Mouse (Mus musculus) embryonic facial prominence, embryonic 13.5 days (tissue): ENCODE measurements around the gene Kat8. TPM values are rescaled to one million over a fixed set of nuclear protein-coding genes. Genes with fewer than 3 reads are reported as not detected.
"Not testable (repeated sequence)": the region's sequence is repeated elsewhere in the genome, so short reads cannot be mapped to it uniquely, and the experiment has no call there.

Source experiments
- ATAC-seq: fragments of 200-750 bp; cut with Nextera tagmentation; 2 replicates; pipeline ENCODE4 v1.8.0; 2017; ENCODE audit warnings: low read depth; ENCODE audit not compliant: insufficient number of reproducible peaks, insufficient read depth, low FRiP score, low TSS enrichment
- H3K27ac ChIP-seq: fragments of 300-500 bp; sonication (generic); 2 replicates; pipeline ENCODE4 v1.5.1; 2015; ENCODE audit warnings: moderate library complexity, mild to moderate bottlenecking, inconsistent platforms
- H3K27me3 ChIP-seq: fragments of 300-500 bp; sonication (generic); 2 replicates; pipeline ENCODE4 v1.6.1; 2015; ENCODE audit warnings: mild to moderate bottlenecking, inconsistent platforms
- H3K36me3 ChIP-seq: fragments of 300-500 bp; sonication (generic); 2 replicates; pipeline ENCODE4 v1.6.1; 2015; ENCODE audit warnings: mild to moderate bottlenecking, inconsistent platforms
- H3K4me1 ChIP-seq: fragments of 300-500 bp; sonication (generic); 2 replicates; pipeline ENCODE4 v1.6.1; 2015; ENCODE audit warnings: inconsistent platforms
- H3K4me2 ChIP-seq: fragments of 300-500 bp; sonication (generic); 2 replicates; pipeline ENCODE4 v1.6.1; 2015; ENCODE audit warnings: moderate library complexity, mild to moderate bottlenecking, inconsistent platforms
- H3K4me3 ChIP-seq: fragments of 300-500 bp; sonication (generic); 2 replicates; pipeline ENCODE4 v1.5.1; 2015; ENCODE audit warnings: mild to moderate bottlenecking, inconsistent platforms
- H3K9ac ChIP-seq: fragments of 300-500 bp; sonication (generic); 2 replicates; pipeline ENCODE4 v1.6.1; 2015; ENCODE audit warnings: mild to moderate bottlenecking, inconsistent platforms
- H3K9me3 ChIP-seq: fragments of 300-500 bp; sonication (generic); 2 replicates; pipeline ENCODE4 v1.6.1; 2016; ENCODE audit warnings: inconsistent platforms
- WGBS: fragments of 180-500 bp; shearing (Covaris S2); methylation state at CpG from one replicate; pipeline ENCODE4 v1.1.7; 2015; ENCODE audit warnings: mixed read lengths; 5-methylcytosine and 5-hydroxymethylcytosine counted together
- polyA plus RNA-seq: library from polyadenylated mRNA; unstranded; fragments of >200 nt; fragmentation: Nextera tagmentation; extraction: Ambion mirVana; gene quantifications from 2 replicates; pipeline ENCODE4 v1.2.1, GENCODE M21; 2015

Gene Kat8
- polyA plus RNA-seq, 1 experiment from 2014 or later = 45.6 TPM

DNA sequence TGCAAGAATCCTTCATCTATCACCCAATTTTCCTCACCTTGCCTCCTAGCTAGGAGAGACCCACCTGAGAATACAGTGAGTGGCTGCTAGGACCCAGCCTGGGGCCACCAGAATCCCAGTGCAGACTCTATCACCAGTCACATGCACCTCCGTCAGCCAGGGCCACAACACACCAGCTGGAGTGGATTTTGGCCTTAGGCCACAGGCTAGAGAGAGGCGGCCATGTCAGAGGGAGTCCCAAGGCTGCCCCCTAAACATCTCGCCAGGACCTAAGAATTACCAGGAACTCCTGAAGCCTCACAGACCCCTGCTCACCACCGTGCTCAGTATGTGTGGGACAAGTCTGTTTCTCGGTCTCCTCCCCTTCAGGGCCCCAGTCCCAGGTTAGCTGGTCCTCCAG lies 21.8 kb downstream of the Kat8 start:
- Histone ChIP-seq H3K4me2 (0 out of 2 replicates have a peak overlapping the region, but pooled peaks have one; percentile 89), H3K4me3 (no peak overlapping the region), H3K27me3 (peaks cover 21% of the 10 kb centered on the region), H3K4me1 (peaks cover 35% of the 10 kb centered on the region), H3K36me3 (no peaks in the 10 kb centered on the region), H3K27ac (no peak overlapping the region), H3K9ac (peak overlapping the region; percentile 54; the same call in 1 of the 2 replicates), H3K9me3 (no peaks in the 10 kb centered on the region)
- ATAC-seq = no peak
- 84% methylated on average over 5 of the region's 5 CpGs for WGBS

DNA sequence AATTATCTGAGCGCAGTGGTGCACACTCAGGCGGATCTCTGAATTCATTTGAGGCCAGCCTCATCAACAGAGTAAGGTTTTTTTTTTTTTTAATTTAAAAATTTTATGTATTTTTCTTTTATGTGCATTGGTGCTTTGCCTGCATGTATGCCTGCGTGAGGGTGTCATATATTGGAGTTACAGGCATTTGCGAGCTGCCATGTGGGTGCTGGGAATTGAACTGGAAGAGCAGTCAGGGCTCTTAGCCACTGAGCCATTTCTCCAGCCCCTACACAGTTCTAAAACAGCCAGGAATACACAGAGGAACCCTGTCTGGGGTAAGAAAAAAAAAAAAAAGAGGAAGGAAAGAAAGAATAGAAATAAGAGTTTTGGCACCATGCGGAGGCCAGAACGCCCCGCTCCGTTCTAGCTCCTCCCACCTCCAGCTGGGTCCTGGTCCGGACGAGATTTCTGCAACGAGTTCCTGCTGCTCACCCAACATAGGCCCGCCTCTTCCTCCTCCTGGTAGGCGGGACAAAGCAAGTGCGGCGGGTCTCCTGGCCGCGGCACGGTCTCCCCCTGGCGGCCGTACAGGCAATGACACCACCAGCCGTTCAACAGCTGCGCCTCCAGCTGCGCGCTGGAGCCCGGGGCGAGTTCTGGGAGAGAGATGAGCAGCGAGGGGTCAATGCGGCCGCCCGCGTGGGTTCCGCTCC lies 22.9 kb downstream of the Kat8 start:
- peaks cover 10% of the 10 kb centered on the region for H3K27me3 ChIP-seq
- peak overlapping the region; percentile 85 for H3K9ac ChIP-seq
- no peaks in the 10 kb centered on the region for H3K36me3 ChIP-seq
- H3K4me3 ChIP-seq = peak overlapping the region; percentile 76
- H3K4me2 ChIP-seq = peak overlapping the region; percentile 89
- H3K9me3 ChIP-seq = no peaks in the 10 kb centered on the region
- peaks cover 28% of the 10 kb centered on the region for H3K4me1 ChIP-seq
- WGBS = 6% methylated on average over 32 of the region's 32 CpGs
- ATAC-seq = peak; percentile 88
- peak overlapping the region; percentile 83 for H3K27ac ChIP-seq

- Histone ChIP-seq H3K4me1 (peaks cover 28% of the 10 kb centered on the region), H3K4me2 (peak overlapping the region; percentile 89), H3K9ac (peak overlapping the region; percentile 85), H3K9me3 (no peaks in the 10 kb centered on the region), H3K27ac (peak overlapping the region; percentile 83), H3K4me3 (peak overlapping the region; percentile 76), H3K36me3 (no peaks in the 10 kb centered on the region), H3K27me3 (peaks cover 4% of the 10 kb centered on the region; the same call in 1 of the 2 replicates)
- WGBS = under 1% methylated on average over 38 of the region's 38 CpGs
- no peak; the same call in 1 of the 2 replicates for ATAC-seq
Measured at GRCm38 (mm10) chr7:127935748-127936159, 23.4 kb downstream of the Kat8 start.

DNA sequence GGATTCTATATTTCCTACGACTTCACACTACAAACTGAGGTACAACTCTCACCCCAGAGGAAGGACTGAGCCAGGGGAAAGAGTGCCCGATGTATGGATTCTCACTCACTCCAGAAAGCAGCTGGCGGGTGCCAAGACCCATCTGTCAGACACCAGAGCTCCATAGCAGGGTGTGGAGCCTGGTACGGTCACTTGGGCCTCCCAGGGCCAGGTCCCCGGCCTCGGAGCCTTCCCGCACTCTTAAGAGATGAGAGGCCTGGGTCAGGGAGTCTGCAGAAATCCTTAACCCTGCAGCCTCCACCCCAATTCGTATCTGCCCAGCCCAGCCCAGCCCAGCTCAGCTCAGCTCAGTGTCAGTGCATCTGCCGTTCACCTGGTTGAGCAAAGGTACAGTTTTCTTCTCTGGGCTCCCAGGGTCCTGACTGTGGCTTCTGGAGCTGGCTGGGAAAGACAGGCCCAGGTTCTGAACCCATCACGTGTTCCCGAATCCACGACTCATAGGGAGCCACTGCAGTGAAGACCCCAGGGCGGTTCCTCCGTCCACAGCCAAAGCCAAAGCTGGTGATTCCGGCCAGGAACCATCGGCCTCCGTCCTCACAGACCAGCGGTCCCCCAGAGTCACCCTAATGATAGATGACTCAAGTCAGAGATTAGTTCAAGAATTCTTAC lies 24.0 kb downstream of the Kat8 start:
- Histone ChIP-seq H3K4me2 (peak overlapping the region; percentile 89), H3K27ac (no peak overlapping the region), H3K4me1 (peaks cover 25% of the 10 kb centered on the region), H3K36me3 (no peaks in the 10 kb centered on the region), H3K27me3 (peaks cover 4% of the 10 kb centered on the region; the same call in 1 of the 2 replicates), H3K9me3 (no peaks in the 10 kb centered on the region), H3K9ac (peak overlapping the region; percentile 85), H3K4me3 (peak overlapping the region; percentile 76)
- no peak for ATAC-seq
- WGBS = 55% methylated on average over 18 of the region's 18 CpGs

DNA sequence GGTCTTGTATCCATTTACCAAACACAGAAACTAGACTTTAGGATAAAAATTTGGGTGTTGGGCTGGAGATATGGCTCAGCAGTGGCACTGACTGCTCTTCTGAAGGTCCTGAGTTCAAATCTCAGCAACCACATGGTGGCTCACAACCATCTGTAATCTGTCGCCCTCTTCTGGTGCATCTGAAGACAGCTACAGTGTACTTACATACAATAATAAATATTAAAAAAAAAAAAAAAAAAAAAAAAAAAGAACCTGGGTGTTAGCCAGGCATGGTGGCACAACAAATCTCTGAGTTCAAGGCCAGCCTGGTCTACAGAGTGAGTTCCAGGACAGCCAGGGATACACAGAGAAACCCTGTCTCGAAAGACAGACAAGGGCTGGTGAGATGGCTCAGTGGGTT lies 29.8 kb downstream of the Kat8 start:
- not testable (repeated sequence) for H3K27ac ChIP-seq, H3K4me3 ChIP-seq, H3K9ac ChIP-seq, H3K4me2 ChIP-seq, H3K9me3 ChIP-seq, H3K4me1 ChIP-seq, H3K36me3 ChIP-seq, ATAC-seq
- H3K27me3 ChIP-seq = peaks cover 39% of the 10 kb centered on the region
- 60% methylated on average over 2 of the region's 2 CpGs for WGBS

DNA sequence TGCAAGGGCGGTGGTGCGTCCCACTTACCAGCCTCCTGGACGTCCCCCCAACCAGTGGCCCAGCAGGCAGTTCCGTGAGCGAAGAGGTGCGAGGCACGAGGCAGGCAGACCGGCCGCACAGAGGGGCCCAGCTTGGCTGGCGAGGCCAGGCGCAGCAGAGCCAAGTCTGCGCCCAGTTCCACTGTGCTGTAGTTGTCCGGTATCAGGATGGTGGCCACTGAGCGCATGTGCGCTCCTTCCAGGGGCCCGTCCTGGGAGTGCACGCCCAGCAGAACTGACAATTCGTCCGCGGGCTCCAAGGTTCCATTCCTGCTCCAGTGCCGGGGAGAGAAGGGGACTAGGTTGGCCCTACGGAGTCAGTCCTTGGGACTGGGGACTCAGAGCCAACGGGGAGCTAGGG lies 32.3 kb downstream of the Kat8 start:
- ATAC-seq = no peak
- Histone ChIP-seq H3K27me3 (peaks cover 39% of the 10 kb centered on the region), H3K27ac (no peak overlapping the region), H3K4me3 (peak overlapping the region; percentile 11), H3K4me2 (peak overlapping the region; percentile 39), H3K9me3 (no peaks in the 10 kb centered on the region), H3K36me3 (no peaks in the 10 kb centered on the region), H3K4me1 (0 out of 2 replicates have a peak, but pooled peaks cover 4% of the 10 kb centered on the region), H3K9ac (0 out of 2 replicates have a peak overlapping the region, but pooled peaks have one; percentile 22)
- WGBS = 13% methylated on average over 23 of the region's 23 CpGs

DNA sequence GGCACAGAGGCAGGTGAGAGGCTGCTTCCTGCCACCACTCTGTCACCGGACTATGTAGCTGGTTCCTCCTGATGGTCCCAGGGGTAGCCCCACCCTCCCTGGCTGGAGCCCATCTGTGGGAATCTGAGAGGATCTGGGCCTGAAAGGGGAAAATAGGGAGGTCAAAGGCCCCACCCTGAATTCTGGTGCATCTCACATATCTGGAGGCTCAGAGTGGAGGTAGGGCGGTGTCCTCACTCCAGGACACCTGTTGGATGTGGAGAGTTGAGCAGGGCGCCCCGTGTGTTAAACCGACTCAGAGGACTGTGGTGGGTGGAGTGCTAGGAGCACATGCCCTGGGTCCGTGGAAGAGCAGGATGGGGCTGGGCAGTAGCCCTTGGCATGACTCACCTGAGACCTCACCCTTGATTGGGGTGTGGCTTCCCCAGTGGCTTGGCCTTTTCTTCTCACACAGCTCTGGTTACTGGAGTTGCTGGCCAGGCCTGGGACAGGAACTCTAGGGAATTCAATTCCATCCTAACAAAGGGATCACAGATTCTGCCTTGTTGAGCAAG lies 34.2 kb downstream of the Kat8 start, which contains the start of gene Prss36:
Prss36 (minus strand) TSS at position 256 of the 554 bp plus-strand sequence.
- H3K9me3 ChIP-seq = no peaks in the 10 kb centered on the region
- no peak; the same call in 1 of the 2 replicates for ATAC-seq
- no peaks in the 10 kb centered on the region for H3K36me3 ChIP-seq
- 76% methylated on average over 6 of the region's 6 CpGs for WGBS
- 0 out of 2 replicates have a peak, but pooled peaks cover 4% of the 10 kb centered on the region for H3K4me1 ChIP-seq
- H3K9ac ChIP-seq = no peak within 1 kb of the TSS
- H3K27ac ChIP-seq = no peak within 1 kb of the TSS
- no peak within 1 kb of the TSS for H3K4me2 ChIP-seq
- H3K27me3 ChIP-seq = peaks cover 43% of the 10 kb centered on the region
- no peak within 1 kb of the TSS for H3K4me3 ChIP-seq

DNA sequence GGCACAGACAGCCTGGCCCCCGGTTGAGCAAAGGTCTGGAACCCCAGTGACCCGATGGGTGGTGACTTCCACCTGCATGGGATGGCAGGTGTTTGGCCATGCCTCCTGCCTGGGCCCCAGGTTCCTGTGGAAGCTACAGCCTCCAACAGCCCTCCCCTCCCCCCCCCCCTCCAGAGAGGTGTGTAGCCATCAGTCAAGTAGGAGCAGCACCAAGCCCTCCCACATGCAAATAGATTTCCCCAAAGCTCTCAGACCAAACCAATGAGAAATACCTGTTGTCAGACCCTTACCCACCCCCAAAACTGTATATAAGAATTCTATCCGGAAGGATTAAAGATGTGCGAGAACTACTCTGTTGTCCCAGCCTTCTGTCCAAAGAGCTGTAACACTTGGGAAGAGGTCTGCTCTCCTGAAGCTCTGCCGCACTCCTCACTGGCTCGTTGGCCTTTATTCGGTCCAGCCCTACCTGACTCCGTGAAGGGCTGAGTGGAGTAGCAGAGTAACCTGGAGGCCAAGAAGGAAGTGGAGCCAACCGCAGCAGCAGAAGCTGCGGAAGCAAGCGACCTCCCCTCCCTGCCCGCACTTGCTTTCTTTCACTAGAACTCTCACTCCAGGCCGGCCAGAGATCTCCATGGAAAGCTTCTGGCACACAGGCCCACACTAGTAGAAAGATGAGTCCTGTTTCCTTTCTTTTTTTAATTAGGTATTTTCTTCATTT lies 40.7 kb downstream of the Kat8 start:
- 42% methylated on average over 13 of the region's 13 CpGs for WGBS
- H3K4me1 ChIP-seq = no peaks in the 10 kb centered on the region
- no peak overlapping the region for H3K4me3 ChIP-seq
- 0 out of 2 replicates have a peak, but pooled peaks cover 4% of the 10 kb centered on the region for H3K27me3 ChIP-seq
- H3K4me2 ChIP-seq = no peak overlapping the region
- no peaks in the 10 kb centered on the region for H3K9me3 ChIP-seq
- H3K9ac ChIP-seq = no peak overlapping the region
- no peaks in the 10 kb centered on the region for H3K36me3 ChIP-seq
- no peak for ATAC-seq
- no peak overlapping the region for H3K27ac ChIP-seq

DNA sequence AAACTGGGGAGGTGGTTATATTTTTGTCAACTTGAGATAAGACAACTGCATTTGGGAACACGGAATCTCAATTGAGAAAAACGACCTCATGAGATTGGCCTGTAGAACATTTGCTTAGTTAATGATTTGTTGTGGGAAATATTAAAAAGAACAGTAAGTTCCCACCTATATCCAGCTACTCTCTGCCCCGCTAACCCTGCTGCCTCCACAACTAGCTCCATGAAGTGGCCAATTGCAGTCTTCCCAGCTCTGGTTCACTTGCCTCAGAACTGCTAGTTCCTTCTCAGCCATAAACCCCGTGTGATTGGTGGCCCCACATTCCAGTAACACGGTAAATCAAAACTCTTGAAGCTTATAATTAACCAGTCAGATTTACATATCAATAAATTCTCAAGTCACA lies 47.0 kb downstream of the Kat8 start:
- Histone ChIP-seq H3K4me2 (no peak overlapping the region), H3K27ac (no peak overlapping the region), H3K9me3 (no peaks in the 10 kb centered on the region), H3K9ac (no peak overlapping the region), H3K27me3 (no peaks in the 10 kb centered on the region), H3K36me3 (no peaks in the 10 kb centered on the region), H3K4me3 (no peak overlapping the region), H3K4me1 (no peaks in the 10 kb centered on the region)
- WGBS = 62% methylated on average over 5 of the region's 5 CpGs
- ATAC-seq = no peak

DNA sequence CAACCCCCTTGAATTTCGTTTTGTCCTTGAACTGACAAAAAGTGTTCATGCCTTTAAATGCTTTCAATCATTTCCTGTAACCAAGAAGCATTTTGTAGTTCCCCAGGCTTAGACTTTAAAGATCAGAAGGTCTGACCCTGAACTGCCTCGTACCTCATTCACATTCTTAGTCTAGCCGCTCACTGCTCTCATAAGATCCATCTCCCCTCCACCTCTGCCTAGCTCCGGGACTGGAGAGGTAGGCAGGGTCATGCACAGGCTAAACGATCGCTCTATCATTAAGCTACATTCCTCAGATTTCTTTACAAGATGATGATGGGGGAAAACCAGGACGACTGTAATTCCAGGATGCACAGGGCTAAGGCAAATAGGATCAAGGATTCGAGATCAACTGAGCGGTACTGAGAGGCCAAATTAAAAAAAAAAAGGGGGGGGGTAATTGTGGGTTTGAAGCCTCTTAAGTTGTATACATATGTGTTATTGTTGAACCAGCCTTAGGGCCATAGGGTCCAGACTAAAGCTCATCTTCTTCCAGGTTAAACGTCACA lies 54.1 kb downstream of the Kat8 start:
- peaks cover 18% of the 10 kb centered on the region for H3K4me1 ChIP-seq
- no peak for ATAC-seq
- peak overlapping the region; percentile 97 for H3K27ac ChIP-seq
- H3K36me3 ChIP-seq = peaks cover 18% of the 10 kb centered on the region
- no peaks in the 10 kb centered on the region for H3K27me3 ChIP-seq
- 6% methylated on average over 10 of the region's 10 CpGs for WGBS
- peak overlapping the region; percentile 56 for H3K4me2 ChIP-seq
- H3K9me3 ChIP-seq = no peaks in the 10 kb centered on the region
- H3K9ac ChIP-seq = peak overlapping the region; percentile 98
- H3K4me3 ChIP-seq = peak overlapping the region; percentile 88
